Mouse (Mus musculus) liver, embryonic 14.5 days (tissue): ENCODE data around the gene Tm9sf1.

Source experiments
- CTCF ChIP-seq: IDR thresholded peaks from 2 replicates; pipeline ENCODE4 v1.5.1; 2016; ENCODE audit warnings: antibody characterized with exemption, low read depth, control low read depth
- EP300 ChIP-seq: IDR thresholded peaks from 2 replicates; pipeline ENCODE4 v1.6.1; 2016; ENCODE audit warnings: antibody characterized with exemption, low read depth

DNA sequence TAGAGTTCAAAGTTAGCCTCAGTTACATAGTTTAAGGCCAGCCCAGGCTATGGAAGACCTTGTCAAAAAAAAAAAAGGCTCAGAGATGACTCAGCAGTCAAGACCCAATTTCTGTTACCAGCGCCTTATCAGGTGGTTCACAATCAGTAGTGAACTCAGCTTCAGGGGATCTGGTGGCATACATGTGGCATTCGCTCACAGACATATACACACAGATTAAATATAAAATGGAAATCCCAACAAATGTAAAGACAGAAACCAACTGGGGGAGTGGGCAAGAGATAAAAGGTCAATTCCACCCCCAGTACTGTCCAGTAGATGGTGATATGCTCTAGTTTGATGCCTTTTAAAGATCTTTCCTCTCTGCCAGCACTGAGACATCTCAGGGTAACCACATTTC is 57.5 kb downstream of the Tm9sf1 start:
- peak; percentile 14; the same call in 1 of the 2 replicates for TF ChIP-seq CTCF
- TF ChIP-seq EP300 = peak; percentile 75
